13 mouse cellular contexts compared by ENCODE assay signal in genomic region chr5:71732931-71733792, GRCm38 (mm10).
DNase-seq lines count a peak whose midpoint lies in the region; ATAC-seq lines count a peak whose summit lies in the region.
"Had no signal": no experiment of that assay in that cellular context is flagged by ENCODE, and none has a peak within 500 bp of the region (broad histone marks: within the 10 kb centered on the region; RNA-seq: fewer than 3 reads in every experiment).

No protein-coding gene starts in this region.

- no peak overlapping the region for H3K4me3 ChIP-seq in forebrain, embryonic 16.5 days (replicated peaks; ENCODE audit: low read length)
- H3K4me3 ChIP-seq: limb, embryonic 10.5 days; midbrain, embryonic 13.5 days had no signal

- WGBS in forebrain, embryonic 16.5 days = 48% methylated on average over 8 of the region's 8 CpGs

- H3K36me3 ChIP-seq in forebrain, embryonic 16.5 days (ENCODE audit: control insufficient read depth, insufficient read depth) = no peaks in the 10 kb centered on the region
- H3K36me3 ChIP-seq: G1E; limb, embryonic 10.5 days; midbrain, embryonic 13.5 days had no signal

- no peak overlapping the region for H3K9ac ChIP-seq in forebrain, embryonic 16.5 days (replicated peaks; ENCODE audit: low read depth, low read length)
- H3K9ac ChIP-seq: liver, embryonic 14.5 days; midbrain, embryonic 13.5 days had no signal

- H3K4me2 ChIP-seq in forebrain, embryonic 16.5 days (ENCODE audit: low read length) = no peak overlapping the region
- H3K4me2 ChIP-seq: midbrain, embryonic 13.5 days had no signal

- ATAC-seq in forebrain, embryonic 16.5 days = peak; percentile 93
- ATAC-seq: inflammation-experienced regulatory T-cells, adult 6 months; midbrain, embryonic 13.5 days had no signal

- H3K27ac ChIP-seq in forebrain, embryonic 16.5 days (ENCODE audit: low read length) = peak overlapping the region; percentile 54
- H3K27ac ChIP-seq: limb, embryonic 10.5 days; liver, embryonic 14.5 days; midbrain, embryonic 13.5 days had no signal

- H3K4me1 ChIP-seq in forebrain, embryonic 16.5 days (replicated peaks; ENCODE audit: control insufficient read depth, insufficient read depth, low read length) = 0 out of 2 replicates have a peak, but pooled peaks cover 3% of the 10 kb centered on the region
- H3K4me1 ChIP-seq: limb, embryonic 10.5 days; midbrain, embryonic 13.5 days had no signal

- DNase-seq in cerebellum, postnatal 14 days = peak; percentile 8 to 35
- DNase-seq in cerebellum, postnatal 36 days = no peak
- DNase-seq in left cerebral cortex, adult 11 months (ENCODE audit: low spot score) = peak; percentile 31
- no peak for DNase-seq in left cerebral cortex, adult 18-20 months (ENCODE audit: low spot score in 2 of 2)
- peak; percentile 4 for DNase-seq in mesoderm, embryonic 11.5 days (ENCODE audit: low read depth, low spot score)
- no peak for DNase-seq in kidney, adult 11 months
- DNase-seq: lung, postnatal 14 days had no signal

- H3K9me3 ChIP-seq in forebrain, embryonic 16.5 days (ENCODE audit: control insufficient read depth, low read length) = no peaks in the 10 kb centered on the region
- H3K9me3 ChIP-seq: G1E; limb, embryonic 10.5 days; midbrain, embryonic 13.5 days had no signal

- no peaks in the 10 kb centered on the region for H3K27me3 ChIP-seq in forebrain, embryonic 16.5 days (replicated peaks; ENCODE audit: control insufficient read depth, insufficient read depth, low read length)
- H3K27me3 ChIP-seq: midbrain, embryonic 13.5 days had no signal

Comparison
In these comparisons a context has a peak if more than half of its experiments do, and no peak if none do; other contexts are left out.
1. DNase-seq: peak in cerebellum, postnatal 14 days (2 of 2), left cerebral cortex, adult 11 months (single experiment) and mesoderm, embryonic 11.5 days (single experiment); none in cerebellum, postnatal 36 days (0 of 2), left cerebral cortex, adult 18-20 months (0 of 2) and kidney, adult 11 months (single experiment).